In genomic region chr7:113143552-113143951, GRCm38 (mm10) we compare ENCODE assay signal across 1 mouse cellular context.
TF ChIP-seq lines count a peak whose summit lies in the region.

No protein-coding gene starts in this region.

TF ChIP-seq in CH12.LX, 34 proteins besides CTCF, POLR2A, EP300 and RAD21 (continued from another document):
- TF ChIP-seq ELF1 (IDR thresholded peaks at IDR 0.05; ENCODE audit: low read depth, low read length) (no peak), TBP (conservative IDR thresholded peaks at IDR 0.05; ENCODE audit: low read depth, low read length) (no peak), RCOR1 (conservative IDR thresholded peaks at IDR 0.05; ENCODE audit: low read depth, low read length) (no peak), KAT2A (IDR thresholded peaks at IDR 0.05; ENCODE audit: insufficient replicate concordance, low read length) (no peak), MAX (IDR thresholded peaks at IDR 0.05; ENCODE audit: low read length) (peak; percentile 33; the same call in 1 of the 2 replicates)
